Mouse (Mus musculus): ENCODE results near the gene Cox6b1. TPM values are rescaled to one million over a fixed set of nuclear protein-coding genes. Genes with fewer than 3 reads are reported as not detected.

Gene Cox6b1
- total RNA-seq (2018; cell fraction: chromatin; rRNA removed), result 100 to 1,000 TPM in 1 of 26 experiments, 10 to 100 TPM in 25; 13.0 to 126 (median 50.3) TPM
- 100 to 1,000 TPM; 376 to 568 (median 471) TPM for total RNA-seq (2018; cell fraction: cytosol; rRNA removed)
- 100 to 1,000 TPM in 8 of 26 experiments, 10 to 100 TPM in 18; 30.7 to 145 (median 81.2) TPM for total RNA-seq (2018; cell fraction: nucleus; rRNA removed)
- 333 to 597 TPM (median 504 TPM) in 3 replicates for polyA plus RNA-seq (2018)

GRCm38 (mm10) chr7:30625530-30626384 is at the start of gene Cox6b1:
Cox6b1 (minus strand) TSS chr7:30626151.
- H3K27ac ChIP-seq, result peak within 1 kb of the TSS; percentile 69

GRCm38 (mm10) chr7:30671480-30671879 is 45.5 kb upstream of the Cox6b1 start, which contains the start of gene Pmis2:
Pmis2 (minus strand) TSS chr7:30671605.
- Histone ChIP-seq H3K36me3 (ENCODE audit: inconsistent target) (no peaks in the 10 kb centered on the region), H3K27ac (no peak within 1 kb of the TSS), H3K79me2 (ENCODE audit: inconsistent target) (no peaks in the 10 kb centered on the region), H3K4me3 (ENCODE audit: inconsistent target) (no peak within 1 kb of the TSS)
- WGBS (ENCODE audit: missing documents), result 71% methylated on average over 9 of the region's 9 CpGs

More at GRCm38 (mm10) chr7:30625530-30626384, at the start of gene Cox6b1:
- peak within 1 kb of the TSS; percentile 99 for H3K4me3 ChIP-seq (ENCODE audit: inconsistent target)
- WGBS (ENCODE audit: missing documents), result 3% methylated on average over 44 of the region's 44 CpGs
- H3K79me2 ChIP-seq (ENCODE audit: inconsistent target), result peaks cover 52% of the 10 kb centered on the region
- H3K36me3 ChIP-seq (ENCODE audit: inconsistent target), result peaks cover 27% of the 10 kb centered on the region; the same call in 1 of the 2 replicates

GRCm38 (mm10) chr7:30669229-30669628 is 43.3 kb upstream of the Cox6b1 start:
- WGBS (ENCODE audit: missing documents), result 58% methylated on average over 3 of the region's 3 CpGs
- H3K27ac ChIP-seq, result no peak overlapping the region
- H3K36me3 ChIP-seq (ENCODE audit: inconsistent target), result no peaks in the 10 kb centered on the region
- H3K4me3 ChIP-seq (ENCODE audit: inconsistent target), result no peak overlapping the region
- H3K79me2 ChIP-seq (ENCODE audit: inconsistent target), result no peaks in the 10 kb centered on the region; the same call in 1 of the 2 replicates

GRCm38 (mm10) chr7:30665321-30665720 is 39.4 kb upstream of the Cox6b1 start:
- Histone ChIP-seq H3K27ac (no peak overlapping the region), H3K36me3 (ENCODE audit: inconsistent target) (no peaks in the 10 kb centered on the region), H3K4me3 (ENCODE audit: inconsistent target) (peak overlapping the region; percentile 90), H3K79me2 (ENCODE audit: inconsistent target) (no peaks in the 10 kb centered on the region; the same call in 1 of the 2 replicates)
- 7% methylated on average over 11 of the region's 11 CpGs for WGBS (ENCODE audit: missing documents)

- Histone ChIP-seq H3K27ac (peak within 1 kb of the TSS; percentile 44), H3K79me2 (ENCODE audit: inconsistent target) (no peaks in the 10 kb centered on the region; the same call in 1 of the 2 replicates), H3K4me3 (ENCODE audit: inconsistent target) (peak within 1 kb of the TSS; percentile 90), H3K36me3 (ENCODE audit: inconsistent target) (peaks cover 1% of the 10 kb centered on the region; the same call in 1 of the 2 replicates)
- under 1% methylated on average over 34 of the region's 34 CpGs for WGBS (ENCODE audit: missing documents)
These were observed 38.7 kb upstream of the Cox6b1 start, which contains the start of gene Haus5 for GRCm38 (mm10) chr7:30664529-30665200. Haus5 (minus strand) TSS chr7:30664994.

- 2% methylated on average over 58 of the region's 59 CpGs for WGBS (ENCODE audit: missing documents)
These were observed 23.9 kb upstream of the Cox6b1 start, which contains the start of gene Rbm42 for GRCm38 (mm10) chr7:30649591-30650540. Rbm42 (minus strand) TSS chr7:30650317.

GRCm38 (mm10) chr7:30639083-30639482 is 13.1 kb upstream of the Cox6b1 start:
- H3K79me2 ChIP-seq (ENCODE audit: inconsistent target), result no peaks in the 10 kb centered on the region
- WGBS (ENCODE audit: missing documents), result 51% methylated on average over 4 of the region's 4 CpGs

More at GRCm38 (mm10) chr7:30649591-30650540, 23.9 kb upstream of the Cox6b1 start, which contains the start of gene Rbm42:
- Histone ChIP-seq H3K4me3 (ENCODE audit: inconsistent target) (peak within 1 kb of the TSS; percentile 95), H3K27ac (peak within 1 kb of the TSS; percentile 27; the same call in 1 of the 2 replicates), H3K79me2 (ENCODE audit: inconsistent target) (peaks cover 19% of the 10 kb centered on the region), H3K36me3 (ENCODE audit: inconsistent target) (peaks cover 35% of the 10 kb centered on the region)

GRCm38 (mm10) chr7:30636395-30636794 is 10.4 kb upstream of the Cox6b1 start:
- 37% methylated on average over 11 of the region's 11 CpGs for WGBS (ENCODE audit: missing documents)
- Histone ChIP-seq H3K4me3 (ENCODE audit: inconsistent target) (no peak overlapping the region), H3K36me3 (ENCODE audit: inconsistent target) (peaks cover 8% of the 10 kb centered on the region), H3K27ac (no peak overlapping the region), H3K79me2 (ENCODE audit: inconsistent target) (no peaks in the 10 kb centered on the region)

More at GRCm38 (mm10) chr7:30639083-30639482, 13.1 kb upstream of the Cox6b1 start:
- no peak overlapping the region for H3K27ac ChIP-seq
- H3K4me3 ChIP-seq (ENCODE audit: inconsistent target), result no peak overlapping the region
- peaks cover 35% of the 10 kb centered on the region for H3K36me3 ChIP-seq (ENCODE audit: inconsistent target)

- Histone ChIP-seq H3K36me3 (ENCODE audit: inconsistent target) (peaks cover 2% of the 10 kb centered on the region; the same call in 1 of the 2 replicates), H3K4me3 (ENCODE audit: inconsistent target) (no peak within 1 kb of the TSS), H3K27ac (no peak within 1 kb of the TSS), H3K79me2 (ENCODE audit: inconsistent target) (no peaks in the 10 kb centered on the region)
- WGBS (ENCODE audit: missing documents), result 9% methylated on average over 5 of the region's 5 CpGs
These were observed 9.8 kb upstream of the Cox6b1 start, which contains the start of gene Etv2 for GRCm38 (mm10) chr7:30635752-30636151. Etv2 (minus strand) TSS chr7:30635852.

- H3K27ac ChIP-seq, result no peak overlapping the region
- no peaks in the 10 kb centered on the region for H3K36me3 ChIP-seq (ENCODE audit: inconsistent target)
- no peak overlapping the region for H3K4me3 ChIP-seq (ENCODE audit: inconsistent target)
- 5% methylated on average over 20 of the region's 20 CpGs for WGBS (ENCODE audit: missing documents)
- no peaks in the 10 kb centered on the region for H3K79me2 ChIP-seq (ENCODE audit: inconsistent target)
These were observed 8.7 kb upstream of the Cox6b1 start for GRCm38 (mm10) chr7:30634621-30635020.

GRCm38 (mm10) chr7:30633762-30634412 is 7.9 kb upstream of the Cox6b1 start:
- no peaks in the 10 kb centered on the region for H3K36me3 ChIP-seq (ENCODE audit: inconsistent target)
- no peak overlapping the region for H3K4me3 ChIP-seq (ENCODE audit: inconsistent target)
- WGBS (ENCODE audit: missing documents), result 6% methylated on average over 27 of the region's 27 CpGs
- no peak overlapping the region for H3K27ac ChIP-seq
- no peaks in the 10 kb centered on the region for H3K79me2 ChIP-seq (ENCODE audit: inconsistent target)

- Histone ChIP-seq H3K79me2 (ENCODE audit: inconsistent target) (peaks cover 20% of the 10 kb centered on the region), H3K4me3 (ENCODE audit: inconsistent target) (no peak overlapping the region), H3K36me3 (ENCODE audit: inconsistent target) (no peaks in the 10 kb centered on the region), H3K27ac (no peak overlapping the region)
These were observed 3.1 kb upstream of the Cox6b1 start for GRCm38 (mm10) chr7:30629013-30629412.

- Histone ChIP-seq H3K27ac (no peak overlapping the region), H3K4me3 (ENCODE audit: inconsistent target) (no peak overlapping the region), H3K36me3 (ENCODE audit: inconsistent target) (peaks cover 23% of the 10 kb centered on the region; the same call in 1 of the 2 replicates), H3K79me2 (ENCODE audit: inconsistent target) (peaks cover 43% of the 10 kb centered on the region)
- WGBS (ENCODE audit: missing documents), result 95% methylated on average over 5 of the region's 5 CpGs
These were observed 696 bp upstream of the Cox6b1 start for GRCm38 (mm10) chr7:30626647-30627046.

All from macrophage (primary cell).